11 mouse cellular contexts compared by ENCODE assay signal in genomic region chr7:124198811-124199570, GRCm38 (mm10).
DNase-seq lines count a peak whose midpoint lies in the region; ATAC-seq and TF ChIP-seq lines count a peak whose summit lies in the region.
"Had no signal": no experiment of that assay in that cellular context is flagged by ENCODE, and none has a peak within 500 bp of the region (broad histone marks: within the 10 kb centered on the region; RNA-seq: fewer than 3 reads in every experiment).

No protein-coding gene starts in this region.

- no peak overlapping the region for H3K9ac ChIP-seq in limb, embryonic 14.5 days (ENCODE audit: low read depth, low read length, severe bottlenecking)
- H3K9ac ChIP-seq: midbrain, embryonic 12.5 days had no signal

- WGBS in limb, embryonic 14.5 days, result 56% methylated on average over 6 of the region's 6 CpGs
- 74% methylated on average over 6 of the region's 6 CpGs for WGBS in limb, embryonic 10.5 days
- WGBS in midbrain, embryonic 10.5 days, result 85% methylated on average over 6 of the region's 6 CpGs

- no peak overlapping the region for H3K27ac ChIP-seq in limb, embryonic 14.5 days (replicated peaks; ENCODE audit: low read depth, low read length)
- H3K27ac ChIP-seq in limb, embryonic 10.5 days, result no peak overlapping the region
- H3K27ac ChIP-seq in left cerebral cortex, adult 2 months, result peak overlapping the region; percentile 50; the same call in 1 of the 2 replicates
- H3K27ac ChIP-seq in midbrain, embryonic 10.5 days (replicated peaks), result no peak overlapping the region
- H3K27ac ChIP-seq: midbrain, embryonic 12.5 days had no signal

- H3K4me2 ChIP-seq in limb, embryonic 14.5 days (replicated peaks; ENCODE audit: low read depth, low read length, severe bottlenecking), result no peak overlapping the region
- H3K4me2 ChIP-seq: midbrain, embryonic 12.5 days had no signal

- H3K36me3 ChIP-seq in limb, embryonic 14.5 days (ENCODE audit: control insufficient read depth, insufficient read depth, low read length), result no peaks in the 10 kb centered on the region
- H3K36me3 ChIP-seq in limb, embryonic 10.5 days, result no peaks in the 10 kb centered on the region
- no peaks in the 10 kb centered on the region for H3K36me3 ChIP-seq in midbrain, embryonic 10.5 days
- H3K36me3 ChIP-seq: midbrain, embryonic 12.5 days had no signal

- no peak overlapping the region for H3K4me3 ChIP-seq in limb, embryonic 14.5 days (replicated peaks; ENCODE audit: low read length)
- no peak overlapping the region for H3K4me3 ChIP-seq in limb, embryonic 10.5 days
- H3K4me3 ChIP-seq in left cerebral cortex, adult 2 months, result no peak overlapping the region
- H3K4me3 ChIP-seq in midbrain, embryonic 10.5 days, result no peak overlapping the region
- H3K4me3 ChIP-seq: midbrain, embryonic 12.5 days had no signal

- TF ChIP-seq CTCF in left cerebral cortex, adult 2 months (IDR thresholded peaks at IDR 0.05), result no peak

- no peaks in the 10 kb centered on the region for H3K9me3 ChIP-seq in limb, embryonic 14.5 days (ENCODE audit: control insufficient read depth, low read length)
- no peaks in the 10 kb centered on the region for H3K9me3 ChIP-seq in limb, embryonic 10.5 days (replicated peaks)
- H3K9me3 ChIP-seq in midbrain, embryonic 10.5 days (replicated peaks), result no peaks in the 10 kb centered on the region
- H3K9me3 ChIP-seq: midbrain, embryonic 12.5 days had no signal

- no peaks in the 10 kb centered on the region for H3K4me1 ChIP-seq in limb, embryonic 14.5 days (ENCODE audit: control insufficient read depth, insufficient read depth, low read length)
- H3K4me1 ChIP-seq in limb, embryonic 10.5 days, result no peaks in the 10 kb centered on the region
- no peaks in the 10 kb centered on the region for H3K4me1 ChIP-seq in midbrain, embryonic 10.5 days
- H3K4me1 ChIP-seq: midbrain, embryonic 12.5 days had no signal

- H3K27me3 ChIP-seq in limb, embryonic 14.5 days (ENCODE audit: control insufficient read depth, insufficient read depth, low read length), result no peaks in the 10 kb centered on the region
- no peaks in the 10 kb centered on the region for H3K27me3 ChIP-seq in limb, embryonic 10.5 days (ENCODE audit: low read depth, poor library complexity, severe bottlenecking)
- no peaks in the 10 kb centered on the region for H3K27me3 ChIP-seq in midbrain, embryonic 10.5 days (ENCODE audit: low read depth, poor library complexity, severe bottlenecking)
- H3K27me3 ChIP-seq: midbrain, embryonic 12.5 days had no signal

- no peak for TF ChIP-seq POLR2A in limb, embryonic 14.5 days (IDR thresholded peaks at IDR 0.05; ENCODE audit: borderline replicate concordance, extremely low read depth, insufficient read depth, insufficient read length)

- intact Hi-C loops in left cerebral cortex, adult 2 months (cut with DNase I), result loop anchor here (2.0 kb wide), 1 partner anchor 40 kb away; no protein-coding TSS in a partner anchor

- DNase-seq in cerebellum, adult 11 months, result peak; percentile 3
- DNase-seq in limb, embryonic 14.5 days (ENCODE audit: low spot score), result peak; percentile 91
- DNase-seq in limb, embryonic 10.5 days (ENCODE audit: low spot score), result no peak
- peak; percentile 24 for DNase-seq in cerebellum, adult 9-11 months
- DNase-seq in left cerebral cortex, adult 2 months (ENCODE audit: extremely low spot score in 1 of 2, low spot score in 2 of 2), result peak in 1 of 2 experiments; percentile 28
- no peak for DNase-seq in midbrain, embryonic 10.5 days (ENCODE audit: low spot score)
- DNase-seq in adrenal gland, postnatal 4 days (ENCODE audit: low spot score in 2 of 2), result no peak
- DNase-seq: heart, postnatal 36 days; thymus, postnatal 14 days had no signal

- no peak for ATAC-seq in cerebellum, adult (ENCODE audit: insufficient number of reproducible peaks, low FRiP score, low TSS enrichment)
- no peak for ATAC-seq in limb, embryonic 14.5 days (ENCODE audit: low FRiP score, low read depth)

Comparison
In these comparisons a context has a peak if more than half of its experiments do, and no peak if none do; other contexts are left out.
1. DNase-seq: peak in cerebellum, adult 11 months (single experiment), limb, embryonic 14.5 days (single experiment) and cerebellum, adult 9-11 months (single experiment); none in limb, embryonic 10.5 days (single experiment), midbrain, embryonic 10.5 days (single experiment) and adrenal gland, postnatal 4 days (0 of 2).